Mouse (Mus musculus) kidney, postnatal 14 days (tissue): ENCODE measurements around the gene Pax3.

ENCODE experiments used
- DNase-seq: peaks from one replicate; pipeline ENCODE4 v3.0.0; 2022; ENCODE audit warnings: mixed read lengths

Gene Pax3

DNA sequence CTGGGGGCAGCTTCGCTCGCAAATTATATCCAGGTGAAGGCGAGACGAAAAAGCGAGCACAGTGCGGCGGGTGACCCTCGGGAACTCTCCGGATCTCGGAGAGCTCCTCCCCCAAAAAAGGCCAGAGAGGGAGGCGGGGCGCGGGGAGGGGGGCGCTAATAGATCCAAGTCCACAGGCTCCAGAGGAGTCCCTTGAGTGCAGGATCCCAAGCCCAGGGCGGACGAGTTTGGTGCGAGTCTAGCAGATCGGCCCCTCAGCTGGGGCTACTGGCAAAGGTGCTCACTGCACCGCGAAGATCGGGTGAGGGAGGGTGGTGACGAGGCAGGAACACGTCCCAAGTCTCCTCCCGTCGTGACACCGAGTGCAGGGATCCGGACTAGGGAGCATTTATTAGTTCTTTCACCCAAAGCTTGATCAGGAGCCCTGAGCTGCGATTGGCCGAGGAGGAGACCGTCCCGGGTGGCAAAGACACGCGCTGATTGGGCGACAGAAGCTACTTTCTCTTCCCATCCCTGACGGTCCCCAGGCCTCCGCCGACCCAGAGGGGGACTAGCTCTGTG is at the start of gene Pax3:
Gene Pax3 (minus strand): TSS at position 384 of the 561 bp plus-strand sequence.
- DNase-seq = peak; percentile 24

GRCm38 (mm10) chr1:78234306-78234705 is 37.4 kb upstream of the Pax3 start:
- no peak for DNase-seq

DNA sequence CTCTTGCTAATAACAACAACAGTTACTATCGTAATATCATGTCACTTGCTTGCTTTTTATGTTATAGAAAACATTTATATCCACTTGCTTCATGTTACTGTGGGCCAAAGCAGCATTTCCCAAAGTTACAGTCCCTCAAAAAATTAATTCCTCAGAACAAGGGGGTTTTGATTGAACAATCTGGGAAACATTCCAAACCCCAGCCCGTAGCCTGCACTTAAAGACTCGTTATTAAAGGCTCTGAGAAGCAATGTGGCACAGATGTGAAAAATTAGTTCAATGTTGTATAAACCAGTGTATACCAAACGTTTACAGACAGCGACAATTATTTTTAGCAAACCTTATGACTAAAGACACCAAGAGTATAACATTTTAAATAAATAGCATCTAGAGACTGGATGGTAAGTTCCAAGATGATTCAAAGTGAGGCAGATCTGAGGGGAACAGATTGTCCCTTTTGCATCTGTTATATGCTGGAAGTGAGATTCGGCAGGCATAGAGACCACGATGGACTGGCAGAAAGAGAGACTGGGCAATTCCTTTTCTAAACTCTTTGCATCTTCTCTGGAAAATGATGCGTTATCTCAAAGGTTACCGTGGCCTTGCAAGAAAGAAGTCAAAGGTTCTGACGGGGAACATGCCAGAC is 35.1 kb upstream of the Pax3 start:
- no peak for DNase-seq

DNA sequence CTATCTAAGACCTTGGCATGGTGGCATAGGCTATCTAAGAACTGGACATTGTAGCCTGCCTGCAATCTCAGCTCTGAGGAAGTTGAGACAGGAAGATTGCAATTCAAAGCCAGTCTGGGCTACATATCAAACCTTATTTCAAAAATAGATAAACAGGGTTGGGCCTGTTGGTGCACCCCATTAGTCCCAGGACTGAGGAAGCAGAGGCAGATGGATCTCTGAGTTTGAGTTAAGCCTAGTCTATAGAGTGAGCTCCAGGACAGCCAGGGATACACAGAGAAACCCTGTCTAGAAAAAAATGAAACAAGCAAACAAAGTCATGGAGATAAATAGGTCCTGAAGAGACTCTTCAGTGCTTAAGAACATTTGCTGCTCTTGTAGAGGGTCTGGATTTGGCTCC is 32.9 kb upstream of the Pax3 start:
- DNase-seq = no peak

GRCm38 (mm10) chr1:78228771-78229170 is 31.8 kb upstream of the Pax3 start:
- no peak for DNase-seq

- no peak for DNase-seq
These were observed 21.3 kb upstream of the Pax3 start for GRCm38 (mm10) chr1:78218057-78218780.

- peak; percentile 38 for DNase-seq
These were observed 20.5 kb upstream of the Pax3 start for GRCm38 (mm10) chr1:78217151-78218034.

GRCm38 (mm10) chr1:78216509-78217141 is 19.7 kb upstream of the Pax3 start:
- no peak for DNase-seq

DNA sequence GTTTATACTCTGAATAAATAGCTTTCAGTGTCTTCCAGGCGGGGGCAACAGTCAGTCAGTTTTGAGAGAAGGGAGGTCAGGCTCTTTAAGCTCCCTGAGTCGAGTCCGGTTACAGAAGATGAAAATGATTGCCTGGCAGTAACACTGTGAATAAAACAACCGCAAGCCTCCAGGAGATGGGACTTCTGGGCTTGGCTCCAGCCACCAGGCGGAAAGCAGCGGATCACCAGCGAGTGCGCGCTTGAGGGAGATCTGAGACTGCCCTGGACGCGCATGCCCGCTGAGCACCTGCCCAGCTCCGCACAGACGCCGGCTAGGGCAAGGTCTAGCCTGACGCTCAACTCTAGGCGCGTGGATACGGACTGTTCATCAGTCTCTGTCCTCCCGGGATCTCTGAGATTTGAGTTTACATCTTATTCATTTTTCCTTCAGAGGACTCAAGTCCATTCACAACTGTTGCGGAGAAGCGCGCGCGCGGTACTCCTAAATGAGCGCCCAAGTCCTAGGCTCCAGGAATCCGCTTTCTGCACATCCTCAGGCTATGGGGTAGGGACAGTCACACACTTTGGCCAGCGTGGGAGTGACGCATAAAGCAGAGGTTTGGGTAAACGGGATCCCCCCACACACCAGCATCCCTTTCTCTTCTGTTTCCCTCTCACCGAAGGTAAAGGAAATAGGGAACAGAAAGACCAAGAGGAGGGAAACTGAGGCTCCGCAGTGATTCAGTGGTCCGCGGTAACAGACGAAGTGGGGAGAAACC is 19.0 kb upstream of the Pax3 start:
- DNase-seq = peak; percentile 28

DNA sequence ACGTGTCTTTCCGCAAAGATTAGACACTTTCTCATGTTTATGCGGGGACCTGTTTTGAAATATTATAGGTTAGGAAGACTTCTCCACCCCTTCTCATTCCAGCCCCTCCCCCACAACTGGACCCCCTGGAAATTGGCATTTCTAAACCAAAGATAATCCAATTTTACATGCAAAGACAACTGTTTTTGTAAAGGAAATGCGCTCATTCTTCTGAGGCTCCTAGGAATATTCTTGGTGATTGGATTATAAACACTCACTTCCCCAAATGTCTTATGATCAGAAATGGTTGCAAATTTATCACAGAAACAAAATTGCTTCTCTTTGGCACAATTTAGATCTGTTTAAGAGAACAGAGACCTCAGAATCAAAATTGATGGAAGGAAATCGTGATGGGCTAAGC is 14.1 kb upstream of the Pax3 start:
- no peak for DNase-seq

DNA sequence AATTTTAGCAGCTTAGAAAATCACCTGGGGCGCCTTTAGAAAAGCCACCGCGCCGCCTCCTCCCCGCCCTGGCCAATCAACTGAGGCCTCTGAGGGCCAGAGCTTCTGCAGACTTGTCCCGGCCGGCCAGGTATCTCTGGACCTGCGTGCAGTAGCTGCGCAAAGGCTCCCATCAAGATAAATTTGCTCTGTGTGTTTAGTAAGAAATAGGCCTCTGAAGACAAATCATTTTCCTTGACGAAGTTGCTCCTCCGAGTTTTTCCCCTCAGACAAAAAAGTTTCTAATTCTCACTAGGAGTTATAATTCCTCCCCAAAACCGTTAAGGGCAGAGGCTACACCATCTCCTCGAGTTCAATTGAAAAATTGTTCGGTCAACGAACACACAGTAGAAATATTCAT is 13.6 kb upstream of the Pax3 start:
- no peak for DNase-seq

GRCm38 (mm10) chr1:78208281-78208814 is 11.4 kb upstream of the Pax3 start:
- no peak for DNase-seq

DNA sequence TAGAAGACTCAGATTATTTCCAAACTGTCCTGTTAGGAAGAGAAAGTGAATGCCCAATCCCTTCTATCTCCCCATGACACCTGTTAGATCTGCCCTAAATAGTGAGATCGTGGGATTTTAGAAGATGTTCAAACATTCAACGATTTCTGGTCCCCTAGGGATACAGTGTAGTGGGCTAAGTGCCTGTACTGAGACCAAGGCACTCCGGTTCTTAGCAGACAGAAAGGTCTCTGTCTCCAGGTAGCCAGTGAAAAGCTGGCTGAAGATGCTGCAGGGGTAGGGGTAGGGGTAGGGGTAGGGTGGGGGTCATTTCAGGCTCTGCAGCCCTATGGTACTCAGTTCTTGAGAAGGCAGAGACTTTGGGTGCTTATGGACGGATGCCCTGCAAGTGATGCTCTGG is 7.4 kb upstream of the Pax3 start:
- no peak for DNase-seq

- DNase-seq = no peak
These were observed 6.8 kb upstream of the Pax3 start for GRCm38 (mm10) chr1:78203622-78204211.

DNA sequence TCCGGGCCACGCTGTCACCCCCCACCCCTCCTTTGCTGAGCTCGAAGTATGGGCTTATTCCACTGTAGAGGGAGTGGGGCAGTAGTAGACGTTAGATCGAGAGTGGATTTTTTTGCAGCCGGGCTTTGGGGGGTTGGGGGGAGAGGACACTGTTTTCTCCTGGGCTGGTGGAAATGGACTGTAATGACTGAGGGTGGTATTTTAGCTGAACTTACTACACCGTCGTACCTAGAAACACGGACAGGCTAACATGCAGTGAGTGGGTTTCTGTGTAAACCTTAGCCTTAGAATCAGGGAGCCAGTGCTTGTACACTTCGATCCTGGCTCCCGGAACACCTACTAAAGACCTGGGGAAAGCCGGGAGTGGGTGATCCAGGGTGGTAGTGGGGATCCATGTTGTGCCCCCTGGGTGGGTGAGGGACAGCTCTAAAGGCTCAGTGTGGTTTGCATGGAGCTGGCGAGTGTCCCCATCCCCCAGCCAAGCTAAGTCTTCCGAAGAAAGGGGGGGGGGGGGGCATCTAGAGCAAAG is 6.2 kb upstream of the Pax3 start:
- DNase-seq = no peak

GRCm38 (mm10) chr1:78202466-78203085 is 5.6 kb upstream of the Pax3 start:
- DNase-seq = no peak

GRCm38 (mm10) chr1:78201251-78202010 is 4.5 kb upstream of the Pax3 start:
- DNase-seq = no peak

DNA sequence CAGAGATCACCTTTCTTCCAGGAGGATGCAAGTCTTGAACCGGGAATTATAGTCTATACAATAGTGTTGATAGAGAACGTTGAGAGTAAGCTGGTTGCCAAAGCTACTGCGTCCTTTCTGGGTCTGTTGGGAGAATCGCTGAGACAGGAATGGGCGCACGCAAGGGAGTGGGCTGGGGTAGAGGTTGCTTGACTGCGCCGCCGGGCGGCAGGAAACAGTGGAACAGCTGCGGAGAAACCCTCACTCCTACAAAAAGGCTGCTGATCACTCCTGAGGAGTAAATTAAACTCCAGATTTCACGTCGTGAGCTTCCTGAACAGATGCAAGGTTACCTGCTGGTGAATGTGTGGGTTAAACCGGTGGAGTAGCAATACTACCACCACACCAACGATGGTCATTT is 3.3 kb upstream of the Pax3 start:
- no peak for DNase-seq

- DNase-seq = no peak
These were observed 2.3 kb upstream of the Pax3 start for GRCm38 (mm10) chr1:78199221-78199620.
